In genomic region chr12:100865509-100866078, GRCm38 (mm10) we compare ENCODE assay signal across 23 mouse cellular contexts. TPM values are rescaled to one million over a fixed set of nuclear protein-coding genes. Genes with fewer than 3 reads are reported as not detected.
DNase-seq lines count a peak whose midpoint lies in the region; ATAC-seq and TF ChIP-seq lines count a peak whose summit lies in the region.
"Had no signal": no experiment of that assay in that cellular context is flagged by ENCODE, and none has a peak within 500 bp of the region (broad histone marks: within the 10 kb centered on the region; RNA-seq: fewer than 3 reads in every experiment).

No protein-coding gene starts in this region.

- H3K27ac ChIP-seq in limb, embryonic 14.5 days (replicated peaks; ENCODE audit: low read depth, low read length): no peak overlapping the region
- H3K27ac ChIP-seq in limb, embryonic 10.5 days: no peak overlapping the region
- H3K27ac ChIP-seq in neural tube, embryonic 14.5 days (ENCODE audit: low read depth, low read length): no peak overlapping the region
- H3K27ac ChIP-seq: embryonic facial prominence, embryonic 12.5 days; forebrain, embryonic 15.5 days; heart, embryonic 13.5 days; kidney, embryonic 15.5 days; liver, embryonic 14.5 days had no signal

- no peaks in the 10 kb centered on the region for H3K27me3 ChIP-seq in limb, embryonic 14.5 days (ENCODE audit: control insufficient read depth, insufficient read depth, low read length)
- no peaks in the 10 kb centered on the region for H3K27me3 ChIP-seq in limb, embryonic 10.5 days (ENCODE audit: low read depth, poor library complexity, severe bottlenecking)
- H3K27me3 ChIP-seq in neural tube, embryonic 14.5 days (ENCODE audit: control insufficient read depth, insufficient read depth, low read length): no peaks in the 10 kb centered on the region
- H3K27me3 ChIP-seq: embryonic facial prominence, embryonic 12.5 days; forebrain, embryonic 15.5 days; kidney, embryonic 15.5 days had no signal

- DNase-seq in limb, embryonic 14.5 days (ENCODE audit: low spot score): no peak
- DNase-seq in limb, embryonic 10.5 days (ENCODE audit: low spot score): no peak
- DNase-seq in brain, adult 2 months (ENCODE audit: low read depth, low spot score): peak; percentile 26
- DNase-seq in lung, postnatal 4 days: no peak
- no peak for DNase-seq in lung, adult 18-20 months
- DNase-seq: adrenal gland, adult 8-10 months; cerebellum, adult 9-11 months; embryo, embryonic 11 days; gastrocnemius, postnatal 10 days; heart, postnatal 10 days; kidney, adult 18-20 months; kidney, postnatal 4 days; liver; lung, embryonic 14.5 days; lung, postnatal 14 days had no signal

- H3K4me2 ChIP-seq in limb, embryonic 14.5 days (replicated peaks; ENCODE audit: low read depth, low read length, severe bottlenecking): no peak overlapping the region
- no peak overlapping the region for H3K4me2 ChIP-seq in neural tube, embryonic 14.5 days (ENCODE audit: low read depth, low read length)
- H3K4me2 ChIP-seq: embryonic facial prominence, embryonic 12.5 days; forebrain, embryonic 15.5 days; heart, embryonic 13.5 days; kidney, embryonic 15.5 days; lung, embryonic 14.5 days; midbrain, embryonic 11.5 days had no signal

- peak; percentile 37; the same call in 1 of the 2 replicates for ATAC-seq in limb, embryonic 14.5 days (ENCODE audit: low FRiP score, low read depth)
- ATAC-seq in neural tube, embryonic 14.5 days (ENCODE audit: low read depth): peak; percentile 66; the same call in 1 of the 2 replicates
- ATAC-seq: forebrain, embryonic 15.5 days had no signal

- no peaks in the 10 kb centered on the region for H3K9me3 ChIP-seq in limb, embryonic 14.5 days (ENCODE audit: control insufficient read depth, low read length)
- H3K9me3 ChIP-seq in limb, embryonic 10.5 days (replicated peaks): no peaks in the 10 kb centered on the region
- H3K9me3 ChIP-seq in neural tube, embryonic 14.5 days (ENCODE audit: control insufficient read depth, low read length): no peaks in the 10 kb centered on the region
- H3K9me3 ChIP-seq: embryonic facial prominence, embryonic 12.5 days; forebrain, embryonic 15.5 days; G1E; kidney, embryonic 15.5 days had no signal

- no peak overlapping the region for H3K4me3 ChIP-seq in limb, embryonic 14.5 days (replicated peaks; ENCODE audit: low read length)
- H3K4me3 ChIP-seq in limb, embryonic 10.5 days: no peak overlapping the region
- H3K4me3 ChIP-seq in neural tube, embryonic 14.5 days (ENCODE audit: low read depth, low read length): no peak overlapping the region
- H3K4me3 ChIP-seq: embryonic facial prominence, embryonic 12.5 days; forebrain, embryonic 15.5 days; heart, embryonic 13.5 days; kidney, embryonic 15.5 days had no signal

- H3K4me1 ChIP-seq in limb, embryonic 14.5 days (ENCODE audit: control insufficient read depth, insufficient read depth, low read length): 0 out of 2 replicates have a peak, but pooled peaks cover 6% of the 10 kb centered on the region
- no peaks in the 10 kb centered on the region for H3K4me1 ChIP-seq in limb, embryonic 10.5 days
- H3K4me1 ChIP-seq in neural tube, embryonic 14.5 days (ENCODE audit: control insufficient read depth, insufficient read depth, low read length): no peaks in the 10 kb centered on the region
- H3K4me1 ChIP-seq: embryonic facial prominence, embryonic 12.5 days; forebrain, embryonic 15.5 days; heart, embryonic 13.5 days; kidney, embryonic 15.5 days had no signal

- WGBS in limb, embryonic 14.5 days: 74% methylated on average over 11 of the region's 11 CpGs
- 82% methylated on average over 11 of the region's 11 CpGs for WGBS in limb, embryonic 10.5 days
- WGBS in neural tube, embryonic 14.5 days: 54% methylated on average over 11 of the region's 11 CpGs

- TF ChIP-seq POLR2A in limb, embryonic 14.5 days (IDR thresholded peaks at IDR 0.05; ENCODE audit: borderline replicate concordance, extremely low read depth, insufficient read depth, insufficient read length): no peak

- H3K36me3 ChIP-seq in limb, embryonic 14.5 days (ENCODE audit: control insufficient read depth, insufficient read depth, low read length): no peaks in the 10 kb centered on the region
- no peaks in the 10 kb centered on the region for H3K36me3 ChIP-seq in limb, embryonic 10.5 days
- H3K36me3 ChIP-seq in neural tube, embryonic 14.5 days (ENCODE audit: control insufficient read depth, insufficient read depth, low read length): no peaks in the 10 kb centered on the region
- H3K36me3 ChIP-seq: embryonic facial prominence, embryonic 12.5 days; forebrain, embryonic 15.5 days; G1E; heart, embryonic 13.5 days; kidney, embryonic 15.5 days had no signal

- no peak overlapping the region for H3K9ac ChIP-seq in limb, embryonic 14.5 days (ENCODE audit: low read depth, low read length, severe bottlenecking)
- H3K9ac ChIP-seq in neural tube, embryonic 14.5 days (replicated peaks; ENCODE audit: low read depth, low read length): no peak overlapping the region
- H3K9ac ChIP-seq: embryonic facial prominence, embryonic 12.5 days; forebrain, embryonic 15.5 days; heart, embryonic 13.5 days; kidney, embryonic 15.5 days; liver, embryonic 14.5 days; lung, embryonic 14.5 days had no signal

RNA-seq across cellular contexts. Expression of gene Gpr68, which starts 42.4 kb away (rescaled TPM):
- polyA plus RNA-seq in limb, embryonic 14.5 days (2012; rRNA removed): 0.79 and 1.0 TPM in 2 replicates
- polyA plus RNA-seq in limb, embryonic 14.5 days (2014; fragmentation: Nextera tagmentation; extraction: Ambion mirVana): 0.19 and 0.40 TPM in 2 replicates
- 0.23 and 0.30 TPM in 2 replicates for polyA plus RNA-seq in limb, embryonic 10.5 days (2016; fragmentation: Nextera tagmentation; extraction: Ambion mirVana)
- 4.3 and 5.4 TPM in 2 replicates for polyA plus RNA-seq in neural tube, embryonic 14.5 days (2014; fragmentation: Nextera tagmentation; extraction: Ambion mirVana)
- polyA plus RNA-seq: G1E had no signal
